Mouse (Mus musculus): ENCODE results near the gene Efcab6. TPM values are rescaled to one million over a fixed set of nuclear protein-coding genes. Genes with fewer than 3 reads are reported as not detected.
A peak's percentile ranks its signal among the peaks of the same experiment; 100 is the strongest.

Efcab6 gene
- polyA plus RNA-seq, 1 experiment from 2014 or later = 1.3 TPM

DNA sequence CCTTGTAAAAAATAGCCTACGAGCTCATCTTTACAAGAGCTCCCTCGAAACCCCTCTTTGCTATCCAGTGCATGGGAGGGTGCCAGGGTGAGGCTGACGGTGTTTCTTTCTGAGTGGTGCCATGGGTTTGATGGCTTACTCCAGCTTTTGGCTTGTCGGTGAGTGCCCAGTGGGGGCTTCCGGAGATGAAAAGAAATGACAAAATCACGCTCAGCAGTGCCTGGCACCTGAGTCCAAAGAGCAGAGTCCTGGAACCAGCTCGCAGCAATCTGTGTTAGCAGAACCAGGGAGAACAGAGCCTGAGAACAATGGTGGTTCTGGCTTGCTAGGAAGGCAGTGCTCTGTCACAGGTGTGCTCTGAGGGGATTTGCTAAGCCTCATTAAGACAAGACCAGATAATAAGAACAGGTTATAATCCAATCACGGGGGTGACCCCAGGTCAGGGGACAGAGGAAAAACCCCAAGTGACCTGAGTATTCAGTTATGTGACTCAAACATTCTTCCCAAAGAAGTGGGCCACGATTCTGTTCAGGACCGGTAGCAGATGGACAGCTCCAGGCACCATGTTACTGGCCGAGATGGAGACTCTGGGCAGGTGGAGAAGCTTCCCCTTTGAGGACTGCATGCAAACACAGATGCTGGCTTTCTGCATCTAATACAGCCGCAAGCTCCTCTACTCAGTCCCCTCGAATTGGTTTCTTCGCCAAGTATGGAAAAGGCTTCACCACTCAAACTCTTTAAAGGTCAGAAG lies 82.8 kb downstream of the Efcab6 start:
- Histone ChIP-seq H3K9me3 (ENCODE audit: control insufficient read depth, low read length) (no peaks in the 10 kb centered on the region), H3K27ac (replicated peaks; ENCODE audit: low read depth, low read length) (no peak overlapping the region), H3K4me3 (ENCODE audit: low read depth, low read length) (no peak overlapping the region), H3K4me2 (ENCODE audit: low read depth, low read length) (no peak overlapping the region), H3K36me3 (ENCODE audit: control insufficient read depth, insufficient read depth, low read length) (no peaks in the 10 kb centered on the region), H3K27me3 (replicated peaks; ENCODE audit: control insufficient read depth, insufficient read depth, low read length) (no peaks in the 10 kb centered on the region), H3K4me1 (ENCODE audit: control insufficient read depth, insufficient read depth, low read length) (no peaks in the 10 kb centered on the region; the same call in 1 of the 2 replicates), H3K9ac (ENCODE audit: low read depth, low read length) (no peak overlapping the region)
- WGBS = 65% methylated on average over 14 of the region's 14 CpGs
- ATAC-seq (ENCODE audit: low read depth) (no peak), DNase-seq (ENCODE audit: low spot score) (no peak)

GRCm38 (mm10) chr15:83978865-83979264 lies 86.3 kb downstream of the Efcab6 start:
- Histone ChIP-seq H3K9me3 (ENCODE audit: control insufficient read depth, low read length) (no peaks in the 10 kb centered on the region), H3K27me3 (replicated peaks; ENCODE audit: control insufficient read depth, insufficient read depth, low read length) (no peaks in the 10 kb centered on the region), H3K9ac (ENCODE audit: low read depth, low read length) (no peak overlapping the region), H3K4me3 (ENCODE audit: low read depth, low read length) (no peak overlapping the region), H3K4me2 (ENCODE audit: low read depth, low read length) (no peak overlapping the region), H3K27ac (replicated peaks; ENCODE audit: low read depth, low read length) (no peak overlapping the region), H3K36me3 (ENCODE audit: control insufficient read depth, insufficient read depth, low read length) (no peaks in the 10 kb centered on the region), H3K4me1 (ENCODE audit: control insufficient read depth, insufficient read depth, low read length) (no peaks in the 10 kb centered on the region)
- WGBS = 69% methylated on average over 6 of the region's 6 CpGs
- ATAC-seq (ENCODE audit: low read depth) = no peak
- no peak for DNase-seq (ENCODE audit: low spot score)

DNA sequence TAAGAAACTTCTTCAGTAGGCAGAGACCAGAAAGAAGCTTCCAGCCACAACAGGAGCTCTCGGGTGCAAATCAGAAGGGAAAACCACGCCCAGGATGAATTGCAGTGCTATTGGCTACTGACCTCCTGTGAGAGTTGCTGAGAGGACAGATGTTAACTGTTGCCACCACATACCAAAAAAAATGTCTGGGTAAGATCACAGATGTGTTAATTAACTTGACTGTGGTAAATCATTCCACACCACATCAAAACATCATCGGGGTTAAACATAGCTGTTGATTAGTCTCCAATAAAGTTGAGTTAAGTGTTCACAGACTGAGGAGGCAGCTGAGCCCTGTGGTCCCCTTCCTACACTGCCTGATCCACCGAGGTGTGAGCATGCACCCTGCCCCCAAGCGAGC lies 88.1 kb downstream of the Efcab6 start:
- WGBS = 20% methylated on average over 5 of the region's 5 CpGs
- Histone ChIP-seq H3K4me3 (ENCODE audit: low read depth, low read length) (no peak overlapping the region), H3K9ac (ENCODE audit: low read depth, low read length) (no peak overlapping the region), H3K4me2 (ENCODE audit: low read depth, low read length) (no peak overlapping the region), H3K36me3 (ENCODE audit: control insufficient read depth, insufficient read depth, low read length) (no peaks in the 10 kb centered on the region), H3K9me3 (ENCODE audit: control insufficient read depth, low read length) (no peaks in the 10 kb centered on the region), H3K27ac (replicated peaks; ENCODE audit: low read depth, low read length) (no peak overlapping the region), H3K27me3 (replicated peaks; ENCODE audit: control insufficient read depth, insufficient read depth, low read length) (no peaks in the 10 kb centered on the region), H3K4me1 (ENCODE audit: control insufficient read depth, insufficient read depth, low read length) (no peaks in the 10 kb centered on the region)
- no peak for ATAC-seq (ENCODE audit: low read depth)
- no peak for DNase-seq (ENCODE audit: low spot score)

DNA sequence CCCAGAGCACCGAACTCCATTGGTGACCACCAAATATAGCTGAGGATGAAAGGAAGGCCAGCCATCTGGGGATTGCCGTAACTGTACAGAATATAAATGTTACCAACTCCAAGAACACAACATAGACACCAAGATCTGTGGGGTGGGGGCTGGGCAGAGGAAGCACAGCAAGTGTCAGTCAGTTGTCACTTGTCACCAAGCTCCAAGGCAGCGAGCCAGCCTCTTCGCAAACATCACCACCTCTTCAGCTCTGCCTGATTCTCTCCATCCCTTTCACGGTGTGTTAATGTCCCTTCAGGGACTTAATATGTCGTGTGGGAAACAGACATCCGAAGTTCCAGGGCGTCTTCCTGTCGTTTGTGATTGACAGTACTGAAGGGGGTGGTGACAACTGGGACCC lies 93.0 kb downstream of the Efcab6 start:
- no peak for ATAC-seq (ENCODE audit: low read depth)
- Histone ChIP-seq H3K9ac (ENCODE audit: low read depth, low read length) (no peak overlapping the region), H3K4me1 (ENCODE audit: control insufficient read depth, insufficient read depth, low read length) (no peaks in the 10 kb centered on the region), H3K27me3 (replicated peaks; ENCODE audit: control insufficient read depth, insufficient read depth, low read length) (no peaks in the 10 kb centered on the region), H3K9me3 (ENCODE audit: control insufficient read depth, low read length) (no peaks in the 10 kb centered on the region), H3K36me3 (ENCODE audit: control insufficient read depth, insufficient read depth, low read length) (no peaks in the 10 kb centered on the region), H3K27ac (replicated peaks; ENCODE audit: low read depth, low read length) (no peak overlapping the region), H3K4me3 (ENCODE audit: low read depth, low read length) (no peak overlapping the region), H3K4me2 (ENCODE audit: low read depth, low read length) (no peak overlapping the region)
- no peak for DNase-seq (ENCODE audit: low spot score)
- 59% methylated on average over 9 of the region's 9 CpGs for WGBS

- no peak overlapping the region for H3K27ac ChIP-seq (replicated peaks; ENCODE audit: low read depth, low read length)
- H3K27me3 ChIP-seq (replicated peaks; ENCODE audit: control insufficient read depth, insufficient read depth, low read length) = no peaks in the 10 kb centered on the region
- DNase-seq (ENCODE audit: low spot score) (no peak), ATAC-seq (ENCODE audit: low read depth) (no peak)
- H3K4me1 ChIP-seq (ENCODE audit: control insufficient read depth, insufficient read depth, low read length) = no peaks in the 10 kb centered on the region
- no peak overlapping the region for H3K4me2 ChIP-seq (ENCODE audit: low read depth, low read length)
- no peak overlapping the region for H3K9ac ChIP-seq (ENCODE audit: low read depth, low read length)
- H3K36me3 ChIP-seq (ENCODE audit: control insufficient read depth, insufficient read depth, low read length) = no peaks in the 10 kb centered on the region
- no peak overlapping the region for H3K4me3 ChIP-seq (ENCODE audit: low read depth, low read length)
- WGBS = 49% methylated on average over 12 of the region's 12 CpGs
- H3K9me3 ChIP-seq (ENCODE audit: control insufficient read depth, low read length) = no peaks in the 10 kb centered on the region
These were observed 97.4 kb downstream of the Efcab6 start for GRCm38 (mm10) chr15:83967802-83968201.

DNA sequence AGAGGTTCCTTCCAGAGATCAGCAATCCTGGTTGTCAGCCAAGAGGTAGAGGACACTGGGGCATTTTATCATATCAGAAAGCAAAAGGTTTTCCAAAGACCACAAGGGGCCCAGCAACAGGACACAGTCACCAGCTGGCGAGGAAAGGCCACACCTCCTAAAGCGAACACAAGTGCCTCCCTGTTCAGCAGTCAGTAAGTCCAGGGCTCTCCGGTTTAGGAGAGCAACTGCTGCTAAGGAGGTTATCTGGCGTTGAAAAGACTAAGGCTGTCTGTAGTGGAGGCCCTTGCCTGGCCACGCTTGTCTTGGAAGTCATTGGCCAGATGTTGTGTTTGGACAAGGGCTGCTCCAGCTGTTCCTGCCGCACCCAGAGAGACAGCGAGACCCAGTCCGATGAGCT lies 100.1 kb downstream of the Efcab6 start:
- Histone ChIP-seq H3K4me1 (ENCODE audit: control insufficient read depth, insufficient read depth, low read length) (no peaks in the 10 kb centered on the region), H3K4me3 (ENCODE audit: low read depth, low read length) (no peak overlapping the region), H3K27me3 (replicated peaks; ENCODE audit: control insufficient read depth, insufficient read depth, low read length) (no peaks in the 10 kb centered on the region), H3K27ac (replicated peaks; ENCODE audit: low read depth, low read length) (no peak overlapping the region), H3K9ac (ENCODE audit: low read depth, low read length) (no peak overlapping the region), H3K9me3 (ENCODE audit: control insufficient read depth, low read length) (no peaks in the 10 kb centered on the region), H3K4me2 (ENCODE audit: low read depth, low read length) (no peak overlapping the region), H3K36me3 (ENCODE audit: control insufficient read depth, insufficient read depth, low read length) (no peaks in the 10 kb centered on the region)
- 50% methylated on average over 8 of the region's 8 CpGs for WGBS
- ATAC-seq (ENCODE audit: low read depth) = peak; percentile 33; the same call in 1 of the 2 replicates
- DNase-seq (ENCODE audit: low spot score) = peak; percentile 60

DNA sequence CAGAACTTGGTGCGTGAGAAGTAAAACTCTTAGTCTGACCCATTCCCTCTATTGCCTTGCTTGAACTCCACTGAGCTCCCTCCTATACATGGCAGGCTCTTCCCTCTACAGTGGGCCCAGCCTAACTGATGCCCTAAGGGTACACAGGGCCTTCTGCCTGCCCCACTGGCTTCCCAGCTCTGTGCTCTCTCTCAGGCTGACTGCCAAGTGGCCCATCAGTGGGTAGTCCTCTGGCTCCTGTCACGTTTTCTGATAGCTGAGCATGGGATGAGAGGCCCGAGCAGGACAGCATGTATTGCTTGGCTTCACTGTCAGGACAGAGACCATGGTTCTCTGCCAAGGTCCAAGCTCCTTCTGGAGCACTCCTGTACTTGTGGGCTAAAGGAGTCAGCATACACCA lies 106.8 kb downstream of the Efcab6 start:
- no peak for DNase-seq (ENCODE audit: low spot score)
- Histone ChIP-seq H3K9ac (ENCODE audit: low read depth, low read length) (no peak overlapping the region), H3K36me3 (ENCODE audit: control insufficient read depth, insufficient read depth, low read length) (no peaks in the 10 kb centered on the region), H3K27me3 (replicated peaks; ENCODE audit: control insufficient read depth, insufficient read depth, low read length) (no peaks in the 10 kb centered on the region), H3K4me3 (ENCODE audit: low read depth, low read length) (no peak overlapping the region), H3K4me1 (ENCODE audit: control insufficient read depth, insufficient read depth, low read length) (no peaks in the 10 kb centered on the region), H3K9me3 (ENCODE audit: control insufficient read depth, low read length) (no peaks in the 10 kb centered on the region), H3K4me2 (ENCODE audit: low read depth, low read length) (no peak overlapping the region), H3K27ac (replicated peaks; ENCODE audit: low read depth, low read length) (no peak overlapping the region)
- 66% methylated on average over 3 of the region's 3 CpGs for WGBS
- no peak for ATAC-seq (ENCODE audit: low read depth)

DNA sequence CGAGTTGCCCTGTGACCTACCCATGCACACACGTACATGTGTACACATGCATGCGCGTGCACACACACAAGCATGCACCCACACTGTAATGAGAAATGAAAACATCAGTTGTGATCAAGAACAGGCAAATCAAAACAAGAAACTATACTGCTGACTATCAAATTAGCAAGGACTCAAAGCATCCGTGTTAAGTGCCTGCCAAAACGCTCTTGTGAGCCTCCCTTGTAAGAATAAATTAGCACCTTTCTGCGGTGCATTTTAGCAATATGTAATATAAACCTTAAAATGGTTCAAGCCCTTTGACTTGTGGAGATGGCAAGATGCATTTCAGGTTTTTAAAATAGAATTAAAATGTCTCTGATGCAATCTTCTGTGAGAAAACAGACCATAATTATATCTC lies 108.2 kb downstream of the Efcab6 start:
- H3K4me2 ChIP-seq (ENCODE audit: low read depth, low read length) = no peak overlapping the region
- H3K4me3 ChIP-seq (ENCODE audit: low read depth, low read length) = no peak overlapping the region
- no peaks in the 10 kb centered on the region for H3K9me3 ChIP-seq (ENCODE audit: control insufficient read depth, low read length)
- H3K9ac ChIP-seq (ENCODE audit: low read depth, low read length) = no peak overlapping the region
- 84% methylated on average over 7 of the region's 7 CpGs for WGBS
- no peaks in the 10 kb centered on the region for H3K4me1 ChIP-seq (ENCODE audit: control insufficient read depth, insufficient read depth, low read length)
- ATAC-seq (ENCODE audit: low read depth) = no peak
- no peak overlapping the region for H3K27ac ChIP-seq (replicated peaks; ENCODE audit: low read depth, low read length)
- H3K27me3 ChIP-seq (replicated peaks; ENCODE audit: control insufficient read depth, insufficient read depth, low read length) = no peaks in the 10 kb centered on the region
- H3K36me3 ChIP-seq (ENCODE audit: control insufficient read depth, insufficient read depth, low read length) = no peaks in the 10 kb centered on the region
- no peak for DNase-seq (ENCODE audit: low spot score)
